ENCODE assay signal across 21 mouse cellular contexts in the genomic region with DNA sequence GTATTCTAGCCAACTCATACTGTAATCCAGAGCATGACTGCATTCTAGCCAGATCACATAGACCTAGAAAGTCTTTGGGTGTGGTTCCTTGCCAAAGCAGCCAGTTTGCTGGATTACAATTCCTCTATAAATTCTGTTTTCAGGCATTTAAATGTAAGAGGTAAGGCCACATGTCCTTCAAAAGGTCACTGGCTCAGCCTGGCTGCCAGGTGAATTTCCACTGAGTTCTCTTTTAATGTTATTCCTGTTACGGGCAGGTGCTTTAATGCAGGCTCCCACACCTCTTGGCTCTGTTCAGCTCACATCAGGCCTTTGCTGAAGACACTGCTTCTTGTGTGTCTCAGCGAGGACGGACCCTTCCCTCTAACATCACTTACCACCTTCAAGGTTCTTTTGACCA. TPM values are rescaled to one million over a fixed set of nuclear protein-coding genes. Genes with fewer than 3 reads are reported as not detected.
DNase-seq lines count a peak whose midpoint lies in the region; ATAC-seq lines count a peak whose summit lies in the region.
"Had no signal": no experiment of that assay in that cellular context is flagged by ENCODE, and none has a peak within 500 bp of the region (broad histone marks: within the 10 kb centered on the region; RNA-seq: fewer than 3 reads in every experiment).

No protein-coding gene starts in this region.

- H3K4me2 ChIP-seq in kidney, embryonic 16.5 days (replicated peaks; ENCODE audit: low read depth, low read length) = no peak overlapping the region
- H3K4me2 ChIP-seq in limb, embryonic 11.5 days (ENCODE audit: low read depth, severe bottlenecking) = no peak overlapping the region
- H3K4me2 ChIP-seq: forebrain, embryonic 13.5 days; heart, embryonic 11.5 days; hindbrain, embryonic 12.5 days; hindbrain, embryonic 15.5 days had no signal

- peaks cover 4% of the 10 kb centered on the region for H3K9me3 ChIP-seq in kidney, embryonic 16.5 days (ENCODE audit: low read length)
- H3K9me3 ChIP-seq in limb, embryonic 11.5 days (ENCODE audit: control insufficient read depth, low read length) = no peaks in the 10 kb centered on the region
- no peaks in the 10 kb centered on the region for H3K9me3 ChIP-seq in limb, embryonic 10.5 days (replicated peaks)
- H3K9me3 ChIP-seq: forebrain, embryonic 13.5 days; hindbrain, embryonic 15.5 days had no signal

- H3K36me3 ChIP-seq in kidney, embryonic 16.5 days (ENCODE audit: insufficient read depth, low read length) = 0 out of 2 replicates have a peak, but pooled peaks cover 6% of the 10 kb centered on the region
- H3K36me3 ChIP-seq in limb, embryonic 11.5 days (ENCODE audit: control insufficient read depth, insufficient read depth, low read length) = no peaks in the 10 kb centered on the region
- H3K36me3 ChIP-seq in limb, embryonic 10.5 days = peaks cover 8% of the 10 kb centered on the region; the same call in 1 of the 2 replicates
- H3K36me3 ChIP-seq: hindbrain, embryonic 12.5 days; hindbrain, embryonic 15.5 days had no signal

- H3K4me1 ChIP-seq in kidney, embryonic 16.5 days (ENCODE audit: insufficient read depth, low read length) = no peaks in the 10 kb centered on the region
- H3K4me1 ChIP-seq in limb, embryonic 11.5 days (ENCODE audit: control insufficient read depth, insufficient read depth, low read length) = no peaks in the 10 kb centered on the region
- peaks cover 12% of the 10 kb centered on the region; the same call in 1 of the 2 replicates for H3K4me1 ChIP-seq in limb, embryonic 10.5 days
- H3K4me1 ChIP-seq: forebrain, embryonic 10.5 days; forebrain, embryonic 13.5 days; hindbrain, embryonic 12.5 days; hindbrain, embryonic 15.5 days had no signal

- no peak overlapping the region for H3K4me3 ChIP-seq in kidney, embryonic 16.5 days (ENCODE audit: low read length)
- no peak overlapping the region for H3K4me3 ChIP-seq in limb, embryonic 11.5 days (ENCODE audit: low read depth, low read length)
- H3K4me3 ChIP-seq in limb, embryonic 10.5 days = no peak overlapping the region
- H3K4me3 ChIP-seq: forebrain, embryonic 10.5 days; forebrain, embryonic 13.5 days; hindbrain, embryonic 12.5 days; hindbrain, embryonic 15.5 days had no signal

- H3K27me3 ChIP-seq in kidney, embryonic 16.5 days (ENCODE audit: insufficient read depth, low read length) = no peaks in the 10 kb centered on the region
- no peaks in the 10 kb centered on the region for H3K27me3 ChIP-seq in limb, embryonic 11.5 days (ENCODE audit: control insufficient read depth, insufficient read depth, low read length)
- H3K27me3 ChIP-seq in limb, embryonic 10.5 days (ENCODE audit: low read depth, poor library complexity, severe bottlenecking) = no peaks in the 10 kb centered on the region
- H3K27me3 ChIP-seq: forebrain, embryonic 13.5 days; hindbrain, embryonic 12.5 days; hindbrain, embryonic 15.5 days had no signal

- no peak overlapping the region for H3K9ac ChIP-seq in kidney, embryonic 16.5 days (replicated peaks; ENCODE audit: low read length)
- no peak overlapping the region for H3K9ac ChIP-seq in limb, embryonic 11.5 days (ENCODE audit: low read length)
- H3K9ac ChIP-seq: forebrain, embryonic 13.5 days; hindbrain, embryonic 12.5 days; hindbrain, embryonic 15.5 days had no signal

- DNase-seq in kidney, adult 18-20 months = peak; percentile 50
- DNase-seq in limb, embryonic 11.5 days (ENCODE audit: low spot score) = no peak
- no peak for DNase-seq in limb, embryonic 10.5 days (ENCODE audit: low spot score)
- DNase-seq in kidney, postnatal 14 days = peak; percentile 49
- no peak for DNase-seq in gastrocnemius, postnatal 36 days
- DNase-seq in cerebellum, adult 11 months = no peak
- DNase-seq: adrenal gland, adult 8-10 months; adrenal gland, postnatal 25 days; cerebellum, adult 18-20 months; cerebellum, adult 9-10 months; cerebellum, postnatal 14 days; heart, adult 18-20 months had no signal

- WGBS in kidney, embryonic 16.5 days = 84% methylated on average over 3 of the region's 3 CpGs
- 89% methylated on average over 3 of the region's 3 CpGs for WGBS in limb, embryonic 11.5 days
- WGBS in limb, embryonic 10.5 days = 95% methylated on average over 3 of the region's 3 CpGs

- intact Hi-C loops in gastrocnemius, postnatal 36 days (cut with DNase I) = no loop called here

- H3K27ac ChIP-seq in kidney, embryonic 16.5 days (ENCODE audit: low read length) = no peak overlapping the region
- H3K27ac ChIP-seq in limb, embryonic 11.5 days (replicated peaks; ENCODE audit: low read depth, low read length) = 0 out of 2 replicates have a peak overlapping the region, but pooled peaks have one; percentile 6
- no peak overlapping the region for H3K27ac ChIP-seq in limb, embryonic 10.5 days
- H3K27ac ChIP-seq: forebrain, embryonic 10.5 days; forebrain, embryonic 13.5 days; hindbrain, embryonic 12.5 days; hindbrain, embryonic 15.5 days had no signal

- no peak for ATAC-seq in kidney, embryonic 16.5 days (ENCODE audit: low FRiP score, low TSS enrichment)
- ATAC-seq in limb, embryonic 11.5 days (ENCODE audit: insufficient number of reproducible peaks, low FRiP score, low TSS enrichment, low read depth) = no peak
- ATAC-seq: activated CD4-positive, CD25-positive, alpha-beta regulatory T cell, adult 4 months; CD4-positive, CD25-positive, alpha-beta regulatory T cell, adult 4 months; forebrain, embryonic 13.5 days; forebrain, embryonic 16.5 days had no signal

RNA-seq across cellular contexts. Expression of gene Bckdhb, which starts 15.1 kb away (rescaled TPM):
- 51.2 and 57.0 TPM in 2 replicates for polyA plus RNA-seq in kidney, embryonic 16.5 days (2015; fragmentation: Nextera tagmentation; extraction: Ambion mirVana)
- polyA plus RNA-seq in limb, embryonic 11.5 days (2014; fragmentation: Nextera tagmentation; extraction: Ambion mirVana) = 61.1 and 66.3 TPM in 2 replicates
- polyA plus RNA-seq in limb, embryonic 10.5 days (2016; fragmentation: Nextera tagmentation; extraction: Ambion mirVana) = 68.6 and 68.7 TPM in 2 replicates
- 10 to 100 TPM; 27.3 to 53.4 TPM for total RNA-seq in gastrocnemius, postnatal 36 days (2021)

Comparison
In these comparisons a context has a peak if more than half of its experiments do, and no peak if none do; other contexts are left out.
1. DNase-seq: peak in kidney, adult 18-20 months (single experiment) and kidney, postnatal 14 days (single experiment); none in limb, embryonic 11.5 days (single experiment), limb, embryonic 10.5 days (single experiment), gastrocnemius, postnatal 36 days (0 of 2) and cerebellum, adult 11 months (single experiment).